Mouse (Mus musculus) layer of hippocampus, adult 9-10 months (tissue): ENCODE results near the gene Pcbd2.
A peak's percentile ranks its signal among the peaks of the same experiment; 100 is the strongest.
"Not testable (repeated sequence)": the region's sequence is repeated elsewhere in the genome, so short reads cannot be mapped to it uniquely, and the experiment has no call there.

Experiments used
- DNase-seq: peaks from one replicate; pipeline ENCODE4 v3.0.0; 2022; ENCODE audit warnings: low spot score

The Pcbd2 gene

DNA sequence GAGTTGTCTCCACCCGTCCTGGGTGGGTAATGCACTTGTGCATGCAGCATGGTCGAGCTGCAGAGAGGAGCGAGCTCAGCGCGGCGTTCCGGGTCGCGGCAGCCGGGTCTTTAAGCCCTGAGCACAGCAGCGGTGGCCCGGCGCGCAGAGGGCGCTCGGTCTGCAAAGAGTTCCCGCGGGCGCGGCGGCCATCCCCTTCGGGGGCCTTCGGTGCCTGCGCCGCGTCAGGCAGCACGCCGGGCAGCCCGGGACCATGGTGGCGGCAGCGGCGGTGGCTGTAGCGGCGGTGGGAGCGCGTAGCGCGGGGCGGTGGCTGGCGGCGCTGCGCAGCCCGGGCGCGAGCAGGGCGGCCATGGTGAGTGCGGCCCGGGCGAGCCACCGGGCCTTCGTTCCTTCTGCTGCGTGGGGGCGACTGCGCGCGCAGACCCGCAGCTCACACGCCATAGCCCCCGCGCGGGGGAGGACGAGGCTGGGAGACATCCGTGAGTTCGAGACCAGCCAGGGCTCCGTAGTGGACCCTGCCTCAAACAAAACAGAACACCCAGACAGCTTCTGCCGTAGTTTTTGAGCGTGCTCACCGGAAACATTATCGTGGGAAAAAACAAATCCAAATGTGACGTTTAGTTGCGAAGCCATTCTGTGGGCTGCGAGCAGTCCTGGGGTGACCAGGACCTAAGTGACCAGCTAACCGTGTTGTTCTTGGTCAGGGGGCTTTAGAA lies at the start of gene Pcbd2:
Pcbd2 (plus strand) TSS at position 249 of the 719 bp plus-strand sequence.
- peak; percentile 27 for DNase-seq

DNA sequence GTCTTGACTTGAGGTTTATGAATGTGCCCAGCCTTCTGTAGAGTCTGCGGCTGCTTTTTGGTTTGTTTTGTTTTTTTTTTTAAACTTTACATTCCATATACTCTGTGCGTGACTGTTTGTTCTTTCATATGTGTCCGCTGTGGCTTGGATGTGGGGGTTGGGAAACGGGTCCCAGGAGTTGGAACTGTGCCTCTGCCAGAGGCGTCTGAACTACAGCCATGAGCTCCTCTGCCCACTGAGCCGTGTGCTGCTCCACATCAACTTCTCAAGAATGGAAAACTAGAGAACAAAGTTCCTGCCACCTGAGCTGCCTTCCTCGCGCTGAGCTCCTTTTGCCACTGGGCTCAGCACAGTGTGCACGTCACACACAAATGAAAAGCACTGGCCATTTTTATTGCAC lies 45.0 kb upstream of the Pcbd2 start:
- no peak for DNase-seq

DNA sequence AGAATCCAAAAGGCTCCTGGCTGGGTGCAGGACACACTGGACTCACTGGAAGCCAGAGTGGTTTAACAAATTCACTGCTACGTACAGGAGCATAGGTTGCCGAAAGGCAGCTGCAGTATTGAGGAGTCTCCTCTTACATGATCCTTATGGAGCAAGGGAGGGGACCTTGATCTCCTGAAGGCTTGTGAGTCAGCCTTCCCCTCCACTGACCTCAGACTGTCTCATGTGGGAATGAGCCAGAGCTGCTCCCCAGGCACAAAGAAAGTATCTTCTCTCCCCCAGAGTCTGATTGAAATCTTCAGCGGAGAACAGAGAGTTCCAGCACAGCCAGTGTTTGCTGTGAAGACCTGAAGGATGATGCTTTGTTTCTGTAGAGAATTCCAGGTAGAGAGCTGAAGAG lies 43.6 kb upstream of the Pcbd2 start:
- DNase-seq: no peak

DNA sequence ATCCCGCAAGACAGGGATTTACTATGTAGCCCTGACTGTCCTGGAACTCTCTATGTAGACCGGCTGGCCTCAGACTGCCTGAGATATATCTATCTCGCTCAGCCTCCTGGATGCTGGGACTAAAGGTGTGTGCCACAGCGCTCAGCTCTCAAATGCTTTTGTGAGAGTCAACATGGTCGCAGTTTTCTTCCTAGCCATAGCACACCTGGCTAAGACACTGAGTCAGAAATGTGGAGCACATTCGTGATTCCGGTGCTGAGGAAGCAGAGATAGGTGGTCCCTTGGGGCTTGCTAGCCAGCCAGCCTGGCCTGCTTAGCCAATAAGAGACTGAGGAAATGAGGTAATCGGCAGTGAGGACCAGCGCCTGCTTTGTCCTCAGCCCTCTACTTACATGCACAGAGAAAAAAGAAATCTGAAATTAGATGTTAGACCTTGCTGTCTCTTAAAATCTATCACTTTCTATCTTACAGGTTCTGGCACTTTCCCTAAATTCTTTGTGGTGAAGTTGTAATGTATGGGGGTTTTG lies 41.0 kb upstream of the Pcbd2 start:
- no peak for DNase-seq

DNA sequence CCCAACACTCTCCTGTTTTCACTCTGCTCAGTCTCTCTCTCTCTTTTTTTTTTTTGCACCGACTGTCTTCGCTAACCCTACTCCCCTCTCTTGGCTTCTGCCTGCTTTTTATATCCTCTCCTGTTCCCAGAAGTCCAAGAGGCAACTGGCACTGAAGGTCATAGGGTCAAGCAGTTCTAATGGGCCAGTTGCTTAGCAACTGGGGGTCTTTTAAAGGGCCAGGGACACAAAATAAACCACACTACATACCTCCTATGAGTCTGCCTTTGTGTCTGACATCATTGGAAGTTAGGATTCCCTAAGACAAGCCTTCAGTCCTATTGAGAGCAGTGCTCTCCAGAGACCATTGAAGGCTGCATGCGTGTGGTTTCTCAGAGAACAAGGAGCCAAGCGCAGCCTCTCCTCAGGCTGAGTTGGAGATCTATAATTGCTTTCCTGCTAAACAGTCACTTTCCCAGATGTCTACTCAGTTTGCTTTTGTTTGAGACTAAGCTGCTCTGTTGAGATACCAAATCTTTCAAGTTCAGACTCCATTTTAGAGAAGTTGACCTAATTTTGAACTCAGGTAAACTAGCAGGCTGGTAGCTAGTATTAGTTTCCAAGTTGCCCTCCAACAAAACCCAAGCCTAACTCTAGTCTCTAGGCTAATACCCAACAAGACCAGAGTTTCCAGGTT lies 39.1 kb upstream of the Pcbd2 start:
- no peak for DNase-seq

DNA sequence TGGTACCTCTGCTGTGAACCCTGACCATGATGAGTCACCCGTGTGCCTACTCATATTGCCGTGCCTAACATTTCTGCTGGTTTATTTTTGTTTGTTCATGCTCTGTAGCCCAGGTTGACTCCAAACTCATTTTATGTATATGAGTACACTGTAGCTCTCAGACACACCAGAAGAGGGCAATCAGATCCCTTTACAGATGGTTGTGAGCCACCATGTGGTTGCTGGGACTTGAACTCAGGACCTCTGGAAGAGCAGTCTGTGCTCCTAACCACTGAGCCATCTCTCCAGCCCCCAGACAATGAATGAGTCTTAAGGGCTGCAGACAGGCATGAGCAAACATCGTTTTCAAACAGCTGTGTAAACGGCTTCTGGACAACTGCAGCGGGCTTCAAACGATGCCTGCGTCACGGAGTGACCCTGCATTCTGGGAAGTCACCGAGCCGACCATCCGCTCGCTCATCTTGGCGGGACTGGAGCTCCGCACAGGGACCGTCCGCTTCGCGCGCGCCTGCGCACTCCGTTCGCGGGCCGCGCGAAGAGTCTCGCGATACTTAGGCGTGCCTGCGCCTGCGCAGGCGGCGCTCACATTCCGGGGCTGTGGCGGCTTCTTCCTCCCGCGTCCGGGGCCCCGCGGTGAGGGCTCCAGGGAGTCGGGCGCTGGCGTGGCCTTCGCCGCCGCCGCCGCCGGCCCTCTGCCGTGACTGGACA lies 34.5 kb upstream of the Pcbd2 start, which contains the start of gene B230219D22Rik:
B230219D22Rik (plus strand) TSS at position 590 of the 708 bp plus-strand sequence.
- peak; percentile 59 for DNase-seq

DNA sequence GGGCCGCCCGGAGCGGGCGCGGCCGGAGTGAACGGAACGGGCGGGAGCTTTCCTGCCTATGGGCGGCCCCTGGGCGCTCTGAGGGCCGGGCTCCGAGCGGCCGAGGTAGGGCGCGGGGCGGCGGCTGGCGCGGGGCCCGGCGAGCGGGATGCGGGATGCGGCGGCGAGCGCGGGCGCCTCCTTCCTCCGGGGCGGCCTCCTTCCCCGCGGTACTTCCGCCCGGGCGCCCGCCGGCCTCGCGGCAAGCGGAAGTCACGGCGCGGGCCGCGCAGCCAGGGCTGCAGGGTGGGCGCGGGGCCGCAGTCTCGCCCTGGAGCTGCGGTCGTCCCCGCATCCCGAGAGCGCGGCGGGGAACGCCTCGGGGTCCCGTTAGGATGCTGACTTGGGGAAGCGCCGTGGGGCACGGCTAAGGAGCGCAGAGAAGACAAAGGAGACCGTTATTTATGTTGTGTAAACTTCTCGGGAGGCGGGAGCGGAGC lies 33.9 kb upstream of the Pcbd2 start:
- DNase-seq: no peak

DNA sequence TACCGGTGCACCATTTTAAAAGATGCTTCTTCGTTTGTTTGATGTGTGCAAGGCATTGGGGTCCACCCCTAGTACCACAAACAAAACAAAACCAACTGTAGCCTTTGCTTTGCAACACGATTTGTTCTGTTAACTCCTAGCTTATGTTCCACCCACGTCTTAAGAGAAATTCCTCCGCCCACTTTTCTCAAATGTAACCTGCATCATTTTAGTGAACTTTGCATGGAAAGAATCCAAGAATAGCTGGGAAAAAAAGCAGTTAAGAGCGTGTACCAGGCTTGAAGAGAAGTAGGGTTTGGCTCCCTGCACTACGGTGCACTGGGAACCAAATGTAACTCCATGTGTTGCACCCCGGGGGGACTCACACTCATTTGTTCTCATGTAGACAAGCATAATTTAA lies 33.1 kb upstream of the Pcbd2 start:
- no peak for DNase-seq

DNA sequence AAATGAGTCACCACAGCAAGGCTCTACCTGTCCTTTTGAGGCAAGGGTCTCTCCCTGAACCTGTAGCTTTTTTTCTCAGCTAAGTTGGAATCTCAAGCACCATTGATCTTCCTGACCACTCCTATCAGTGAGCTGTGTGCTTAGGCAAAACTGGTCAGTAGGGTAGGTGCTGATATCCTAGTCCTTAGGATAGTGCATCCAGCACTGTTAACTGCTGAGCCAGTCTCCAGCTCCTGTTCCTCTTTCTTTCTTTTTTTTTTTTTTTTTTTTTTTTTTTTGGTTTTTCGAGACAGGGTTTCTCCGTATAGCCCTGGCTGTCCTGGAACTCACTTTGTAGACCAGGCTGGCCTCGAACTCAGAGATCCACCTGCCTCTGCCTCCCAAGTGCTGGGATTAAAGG lies 31.2 kb upstream of the Pcbd2 start:
- not testable (repeated sequence) for DNase-seq

DNA sequence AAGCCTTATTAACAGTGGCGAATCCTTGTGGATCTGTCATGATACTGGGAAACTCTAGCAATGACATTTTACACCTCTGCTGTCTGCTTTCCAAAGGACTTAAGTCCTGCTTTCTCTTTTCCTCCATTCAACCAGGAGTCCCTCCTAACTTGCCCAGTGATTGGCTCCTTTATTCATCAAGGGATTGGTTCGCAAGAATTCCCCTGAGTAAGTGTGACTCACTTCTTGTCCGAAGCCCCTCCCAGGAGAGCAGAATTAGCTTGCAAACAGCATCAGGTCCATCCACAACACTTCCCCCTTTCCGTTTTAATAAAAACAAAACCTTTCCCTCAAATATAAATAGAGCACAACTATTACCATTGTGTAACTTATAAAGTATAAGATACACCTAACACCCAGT lies 22.9 kb upstream of the Pcbd2 start:
- no peak for DNase-seq

DNA sequence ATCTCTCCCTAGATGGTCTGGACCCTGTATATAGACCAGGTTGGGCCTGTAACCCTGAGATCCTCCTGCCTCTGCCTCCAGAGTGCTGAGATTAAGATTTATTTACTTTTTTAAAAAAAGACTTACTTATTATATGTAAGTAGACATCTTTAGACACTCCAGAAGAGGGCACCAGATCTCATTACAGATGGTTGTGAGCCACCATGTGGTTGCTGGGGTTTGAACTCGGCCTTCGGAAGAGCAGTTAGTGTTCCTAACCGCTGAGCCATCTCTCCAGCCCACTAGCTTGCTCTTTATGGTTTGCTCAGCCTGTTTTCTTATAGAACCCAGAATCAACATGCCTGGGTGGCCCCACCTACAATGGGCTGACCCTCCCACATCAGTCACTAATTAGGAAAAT lies 14.3 kb upstream of the Pcbd2 start:
- no peak for DNase-seq

DNA sequence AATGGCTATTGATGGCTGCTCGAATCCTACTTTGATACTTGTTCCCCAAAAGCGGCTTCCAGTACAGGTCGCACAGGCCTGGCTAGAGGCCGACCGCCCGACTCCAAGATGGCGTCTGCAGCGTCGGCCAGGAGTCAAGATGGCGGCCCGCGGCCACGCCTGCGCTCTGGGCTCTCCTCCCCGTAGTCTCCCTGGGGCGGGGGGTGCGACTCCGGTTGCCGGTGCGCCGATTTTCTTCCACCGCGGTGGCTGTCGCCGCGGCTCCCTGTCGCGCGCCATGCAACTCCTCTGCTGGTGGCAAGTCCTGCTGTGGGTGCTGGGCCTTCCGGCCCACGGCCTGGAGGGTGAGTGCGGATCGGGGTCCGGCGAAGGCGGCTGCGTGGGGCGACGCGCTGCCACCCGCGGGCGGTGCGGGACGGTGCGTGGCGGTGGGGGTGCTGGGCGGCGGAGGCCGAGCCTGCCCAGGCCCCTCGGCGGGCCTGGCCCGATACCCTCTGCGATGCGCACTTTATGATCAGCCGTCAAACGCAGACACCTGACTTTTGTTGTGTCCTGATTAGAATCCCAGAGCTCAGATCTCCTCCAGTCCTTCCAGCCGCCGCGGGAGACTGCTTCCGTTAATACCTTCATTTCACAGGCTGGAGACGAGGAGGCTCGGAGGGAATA lies 12.5 kb upstream of the Pcbd2 start, which contains the start of gene Txndc15:
Txndc15 (plus strand) TSS at position 150 of the 666 bp plus-strand sequence.
- peak; percentile 75 for DNase-seq

DNA sequence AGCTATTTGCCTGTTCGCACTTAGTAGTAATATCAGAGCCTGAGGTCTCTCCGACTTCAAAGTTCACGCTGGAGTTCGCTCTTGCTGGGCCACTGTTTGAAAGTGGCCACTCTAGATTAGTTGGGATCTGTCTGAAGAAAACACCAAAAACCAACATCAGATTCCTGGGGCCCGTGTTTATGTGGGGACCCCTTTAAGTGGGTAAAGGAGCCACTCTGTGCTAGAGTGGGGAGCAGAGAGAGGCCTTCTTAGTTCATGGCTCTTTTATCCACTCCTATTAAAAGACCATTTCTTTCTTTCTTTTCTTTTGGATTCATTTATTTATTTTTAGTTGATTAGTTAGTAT lies 12.0 kb upstream of the Pcbd2 start:
- no peak for DNase-seq

DNA sequence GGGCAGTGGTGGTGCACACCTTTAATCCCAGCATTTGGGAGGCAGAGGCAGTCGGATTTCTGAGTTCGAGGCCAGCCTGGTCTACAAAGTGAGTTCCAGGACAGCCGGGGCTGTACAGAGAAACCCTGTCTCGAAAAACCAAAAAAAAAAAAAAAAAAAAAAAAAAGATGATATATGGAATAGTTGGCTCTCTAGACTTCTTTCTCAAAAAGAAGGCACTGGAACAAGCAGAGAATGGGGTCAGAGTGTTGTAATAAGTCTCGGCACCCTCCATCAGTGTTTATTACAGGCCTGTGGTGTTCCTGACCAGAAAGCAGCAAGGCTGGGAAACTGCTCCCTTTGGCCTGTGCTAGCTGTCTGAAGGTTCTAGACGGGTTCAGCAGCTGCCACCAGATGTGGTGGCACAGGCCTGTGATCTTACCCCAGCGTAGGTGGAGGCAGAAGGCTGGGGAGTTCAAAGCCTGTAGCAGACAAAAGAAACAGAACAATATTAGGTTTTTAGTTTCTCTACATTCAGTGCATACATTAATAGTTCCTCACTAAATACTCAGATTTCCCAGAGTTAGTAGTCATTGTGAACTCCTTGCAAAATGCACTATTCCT lies 11.2 kb upstream of the Pcbd2 start:
- DNase-seq: no peak

DNA sequence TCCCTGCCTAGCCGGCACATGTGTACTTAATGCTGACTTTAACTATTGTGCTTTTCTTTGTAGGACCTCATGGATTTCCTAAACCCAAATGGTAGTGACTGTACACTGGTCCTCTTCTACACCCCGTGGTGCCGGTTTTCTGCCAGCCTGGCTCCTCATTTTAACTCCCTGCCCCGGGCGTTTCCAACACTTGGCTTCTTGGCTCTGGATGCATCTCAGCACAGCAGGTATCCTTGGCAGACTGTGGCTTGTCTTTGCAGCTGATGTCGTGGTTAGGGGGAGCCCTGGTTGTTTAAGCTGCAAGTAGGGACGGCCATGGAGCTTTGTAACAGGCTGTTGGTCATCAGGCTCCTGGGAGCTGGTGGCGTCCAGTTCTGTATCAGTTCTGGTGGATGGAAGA lies 5.7 kb upstream of the Pcbd2 start:
- no peak for DNase-seq

DNA sequence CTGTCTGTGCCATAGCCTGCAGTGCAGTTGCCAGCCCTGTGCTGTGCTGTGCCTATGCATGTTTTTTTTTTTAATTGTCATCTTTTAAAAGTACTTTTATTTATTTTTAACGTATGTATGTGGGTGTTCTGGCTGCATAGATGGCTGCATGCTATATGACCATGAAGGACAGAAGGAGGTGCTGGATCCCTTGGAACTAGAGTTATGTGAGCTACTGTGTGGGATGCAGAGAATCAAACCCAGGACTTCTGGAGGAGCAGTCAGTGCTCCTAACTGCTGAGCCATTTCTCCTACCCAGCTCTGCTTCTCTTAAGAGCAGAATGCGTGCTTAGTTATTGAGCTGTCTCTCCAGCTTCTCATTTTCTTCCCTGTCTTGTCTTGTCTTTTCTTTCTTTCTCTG lies 5.2 kb upstream of the Pcbd2 start:
- no peak for DNase-seq

DNA sequence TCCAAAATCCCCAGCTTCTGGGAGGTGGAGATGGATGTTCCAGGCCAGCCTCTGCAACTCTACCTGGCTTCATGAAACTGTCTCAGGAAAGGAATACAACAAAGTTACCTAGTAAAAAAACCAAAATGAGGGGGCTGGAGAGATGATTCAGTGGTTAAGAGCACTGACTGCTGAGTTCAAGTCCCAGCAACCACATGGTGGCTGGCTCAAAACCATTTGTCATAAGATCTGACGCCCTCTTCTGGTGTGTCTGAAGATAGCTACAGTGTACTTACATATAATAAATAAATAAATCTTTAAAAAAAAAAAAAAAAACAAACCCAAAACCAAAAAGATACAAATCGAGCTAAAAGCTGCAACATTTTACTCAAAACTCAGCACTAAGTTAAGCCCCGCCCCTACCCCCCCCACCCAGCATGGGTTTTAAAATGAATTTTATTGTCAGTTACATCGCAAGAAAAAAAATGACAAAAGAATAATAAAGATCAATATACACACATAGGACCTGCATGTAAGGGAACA lies 509 bp upstream of the Pcbd2 start:
- no peak for DNase-seq

DNA sequence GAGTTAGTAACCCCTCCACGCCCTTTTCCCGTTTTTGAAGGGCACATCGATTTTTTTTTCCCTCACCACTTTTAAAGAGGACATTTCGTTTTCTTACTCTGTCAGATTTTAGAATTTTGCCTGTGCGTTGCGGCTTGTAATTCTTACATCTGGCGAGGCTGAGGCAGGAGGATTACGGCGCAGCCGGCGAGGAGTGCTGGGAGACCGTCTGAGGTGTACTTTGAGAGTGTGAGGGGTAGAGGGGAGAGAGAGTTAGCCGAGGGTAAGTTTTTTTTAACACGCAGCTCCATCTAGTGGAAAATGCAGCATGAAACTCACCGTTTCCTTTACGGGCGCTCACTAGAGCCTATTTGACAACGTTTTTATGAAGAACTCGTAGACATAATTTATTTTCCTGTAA lies 671 bp downstream of the Pcbd2 start:
- DNase-seq: peak; percentile 29

DNA sequence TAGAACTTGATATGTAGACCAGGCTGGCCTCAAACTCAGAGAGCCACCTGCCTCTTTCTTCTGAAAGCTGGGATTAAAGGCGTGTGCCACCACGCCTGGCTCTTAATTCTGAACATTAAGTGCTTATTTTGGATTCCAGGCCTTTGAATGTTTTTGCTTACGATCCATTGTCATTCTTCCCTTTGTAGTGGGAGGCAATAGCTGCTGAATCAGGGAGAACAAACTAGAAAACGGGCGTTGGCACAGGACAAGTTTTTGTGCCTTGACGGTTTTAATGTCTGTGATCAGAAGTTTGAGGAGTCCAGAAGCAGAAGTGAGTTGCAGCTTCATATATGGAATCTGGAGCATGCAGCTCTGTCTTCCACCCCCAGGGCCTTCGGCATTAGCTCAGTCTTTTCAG lies 3.5 kb downstream of the Pcbd2 start:
- DNase-seq: no peak

DNA sequence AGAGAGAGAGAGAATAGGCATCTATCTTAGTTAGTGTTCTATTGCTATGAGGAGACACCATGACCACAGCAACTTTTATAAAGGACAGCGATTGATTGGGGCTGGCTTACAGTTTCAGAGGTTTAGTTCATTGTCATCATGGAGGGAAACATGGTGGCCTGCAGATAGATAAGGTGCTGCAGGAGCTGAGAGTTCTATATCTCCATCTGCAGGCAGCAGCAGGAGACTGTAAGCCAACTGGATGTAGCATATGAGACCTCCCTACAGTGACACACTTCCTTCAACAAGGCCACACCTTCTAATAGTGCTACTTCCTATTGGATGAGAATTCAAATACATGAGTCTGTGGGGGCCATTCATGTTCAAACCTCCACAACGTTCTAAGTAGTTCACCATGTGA lies 5.0 kb downstream of the Pcbd2 start:
- DNase-seq: no peak
